18 mouse cellular contexts compared by ENCODE assay signal in the genomic region with DNA sequence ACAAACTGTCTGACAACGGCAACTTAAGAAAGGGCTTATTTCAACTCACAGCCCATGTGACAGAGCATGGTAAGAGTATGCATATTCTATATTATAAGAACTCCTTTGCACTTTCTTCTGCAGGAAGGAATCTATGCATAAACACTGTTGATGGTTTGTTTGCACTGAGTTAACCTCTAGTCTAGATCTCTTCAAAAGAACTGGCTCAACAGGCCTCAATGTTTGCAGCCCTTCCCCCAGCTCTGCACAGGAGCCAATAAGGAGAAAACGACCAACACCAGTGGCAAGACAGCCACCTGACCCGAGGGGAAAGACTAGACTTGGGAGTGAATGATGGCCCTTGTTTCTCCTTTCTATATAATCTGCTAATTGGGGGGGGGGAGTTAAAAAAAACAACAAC.
"Had no signal": no experiment of that assay in that cellular context is flagged by ENCODE, and none has a peak within 500 bp of the region (broad histone marks: within the 10 kb centered on the region; RNA-seq: fewer than 3 reads in every experiment).

No protein-coding gene starts in this region.

- ATAC-seq: liver, embryonic 12.5 days had no signal

- H3K4me2 ChIP-seq: limb, embryonic 13.5 days; liver, embryonic 12.5 days; liver, embryonic 15.5 days; midbrain, embryonic 11.5 days had no signal

- H3K9ac ChIP-seq: limb, embryonic 13.5 days; liver, embryonic 12.5 days; liver, embryonic 15.5 days had no signal

- DNase-seq: kidney, adult 2 months; kidney, postnatal 25 days; layer of hippocampus, adult 9-11 months; liver; lung, adult 18-20 months; lung, postnatal 14 days; lung, postnatal 4 days; midbrain, embryonic 14.5 days; thymus, adult 2 months; thymus, postnatal 14 days; thymus, postnatal 4 days had no signal

- H3K4me1 ChIP-seq: limb, embryonic 13.5 days; liver, embryonic 12.5 days; liver, embryonic 15.5 days had no signal

- H3K4me3 ChIP-seq: layer of hippocampus, adult 2 months; limb, embryonic 10.5 days; limb, embryonic 13.5 days; liver, embryonic 12.5 days; liver, embryonic 15.5 days had no signal

- H3K27me3 ChIP-seq: limb, embryonic 13.5 days; liver, embryonic 12.5 days; liver, embryonic 15.5 days had no signal

- H3K36me3 ChIP-seq: limb, embryonic 10.5 days; limb, embryonic 13.5 days; liver, embryonic 12.5 days; liver, embryonic 15.5 days had no signal

- H3K9me3 ChIP-seq: limb, embryonic 10.5 days; limb, embryonic 13.5 days; liver, embryonic 12.5 days; liver, embryonic 15.5 days had no signal

- H3K27ac ChIP-seq: kidney, postnatal 0 days; layer of hippocampus, adult 2 months; limb, embryonic 10.5 days; limb, embryonic 13.5 days; liver, embryonic 12.5 days; liver, embryonic 15.5 days had no signal
